Mouse (Mus musculus): ENCODE measurements around the gene Agtrap.
A peak's percentile ranks its signal among the peaks of the same experiment; 100 is the strongest.
"Not testable (repeated sequence)": the region's sequence is repeated elsewhere in the genome, so short reads cannot be mapped to it uniquely, and the experiment has no call there.

Gene Agtrap

DNA sequence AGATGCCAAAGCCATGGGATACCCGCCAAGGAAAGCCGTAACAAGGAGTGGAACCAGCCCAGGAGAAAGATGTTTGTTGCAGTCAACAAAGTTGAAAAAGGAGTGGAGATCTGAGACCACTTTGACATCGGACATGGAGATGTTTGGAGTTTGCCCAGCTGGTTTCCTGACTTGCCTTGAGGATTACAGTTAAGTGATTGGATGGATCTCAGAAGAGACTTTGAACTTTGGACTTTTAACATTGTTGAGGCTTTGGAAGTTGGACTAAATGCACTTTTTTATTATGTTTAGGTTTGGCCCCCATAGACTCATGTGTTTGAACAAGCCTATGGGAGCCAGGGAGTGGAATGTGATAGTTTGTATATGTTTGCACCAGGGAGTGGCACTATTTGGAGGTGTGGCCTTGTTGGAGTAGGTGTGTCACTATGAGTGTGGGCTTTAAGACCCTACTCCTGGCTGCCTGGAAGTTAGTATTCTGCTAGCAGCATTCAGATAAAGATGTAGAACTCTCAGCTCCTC, 37.4 kb downstream of the Agtrap start:
- not testable (repeated sequence) for DNase-seq (ENCODE audit: low read depth, low spot score)

DNA sequence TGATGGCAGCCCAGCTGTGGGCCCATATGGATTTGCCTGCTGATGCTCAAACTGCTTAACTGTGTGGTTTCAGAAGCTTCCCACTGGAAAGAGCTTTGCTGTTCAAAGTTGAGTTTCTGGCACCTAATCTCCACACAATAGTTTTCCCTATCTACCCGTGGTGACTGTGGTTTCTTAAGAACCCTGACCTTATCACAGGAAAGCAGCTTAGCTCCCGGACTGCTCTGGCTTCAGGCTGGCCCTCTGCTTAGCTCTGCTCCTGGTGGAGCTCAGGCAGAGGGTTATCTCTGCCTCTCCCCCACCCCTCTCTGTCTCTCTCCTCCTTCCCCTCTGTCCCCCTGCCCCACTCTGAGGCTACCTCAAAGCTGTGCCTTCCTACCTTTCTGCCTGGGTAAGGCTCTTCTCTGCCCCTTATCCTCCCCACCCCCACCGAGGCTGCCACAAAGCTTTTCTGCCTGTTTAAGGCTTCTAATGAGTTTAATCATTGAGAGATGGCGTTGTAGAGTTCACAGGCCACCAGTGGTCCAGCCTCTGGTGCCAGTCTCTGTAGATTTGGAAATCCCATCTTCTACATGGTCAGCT, 41.3 kb downstream of the Agtrap start:
- no peak for DNase-seq (ENCODE audit: low read depth, low spot score)

DNA sequence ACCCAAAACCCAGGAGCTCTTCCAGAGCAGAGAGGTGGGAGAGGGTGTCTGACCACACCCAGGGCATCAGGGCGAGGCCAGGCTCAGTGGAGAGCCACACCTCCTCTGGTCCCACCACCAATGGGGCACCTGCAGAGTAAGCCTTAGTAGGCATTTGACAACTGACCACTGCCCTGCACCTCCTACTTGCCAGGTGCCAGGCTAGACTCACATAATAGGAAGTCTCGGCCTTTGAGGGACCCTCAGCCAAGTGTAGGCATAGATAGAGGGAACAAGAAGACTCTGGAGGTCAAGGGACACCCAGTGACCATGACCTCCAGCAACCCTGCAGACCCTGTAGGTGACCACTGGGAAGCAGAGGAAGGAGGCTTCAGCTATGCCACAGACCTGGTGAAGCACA, 43.7 kb downstream of the Agtrap start:
- no peak for DNase-seq (ENCODE audit: low read depth, low spot score)

- DNase-seq (ENCODE audit: low read depth, low spot score): not testable (repeated sequence)
Measured at GRCm38 (mm10) chr4:148043327-148043726, 44.5 kb downstream of the Agtrap start.

- no peak for DNase-seq (ENCODE audit: low read depth, low spot score)
Measured at GRCm38 (mm10) chr4:148041611-148042191, 46.1 kb downstream of the Agtrap start.

DNA sequence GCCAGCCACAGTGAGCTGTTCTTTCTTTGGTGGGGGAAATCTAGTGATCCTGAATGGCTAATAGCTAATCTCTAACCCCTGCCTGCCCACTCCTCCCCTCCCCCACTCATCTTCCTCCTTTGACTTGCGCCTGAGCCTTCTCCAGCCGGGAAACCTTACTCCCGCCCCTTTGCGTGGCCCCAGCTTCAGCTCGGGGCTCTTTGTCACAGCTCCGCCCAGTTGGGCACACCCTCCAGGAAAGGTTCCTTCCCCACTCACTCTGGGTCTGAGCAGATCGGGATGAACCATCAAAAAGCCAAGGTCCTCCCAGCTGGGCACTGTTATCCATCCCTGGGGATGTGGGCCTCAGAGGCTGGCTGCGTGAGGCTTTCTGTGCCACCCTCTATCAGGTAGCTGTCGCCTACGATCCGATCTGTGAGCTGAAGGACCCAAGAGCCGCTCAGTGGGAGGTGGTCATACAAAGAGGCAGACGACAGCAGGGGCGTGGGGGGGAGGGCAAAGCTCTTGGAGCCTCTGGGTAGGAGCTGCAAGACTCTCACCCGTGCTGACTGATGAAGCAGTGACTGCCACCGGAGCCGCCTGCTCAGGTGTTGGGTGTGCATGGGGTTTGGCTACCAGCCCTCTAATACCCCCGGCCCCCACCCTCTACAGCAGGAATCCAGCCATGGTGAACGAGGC, 46.8 kb downstream of the Agtrap start:
- peak; percentile 97 for DNase-seq (ENCODE audit: low read depth, low spot score)

GRCm38 (mm10) chr4:148040029-148040830, 47.6 kb downstream of the Agtrap start:
- DNase-seq (ENCODE audit: low read depth, low spot score): no peak

GRCm38 (mm10) chr4:148039254-148040028, 48.4 kb downstream of the Agtrap start:
- DNase-seq (ENCODE audit: low read depth, low spot score): no peak

- peak; percentile 99 for DNase-seq (ENCODE audit: low read depth, low spot score)
Measured at GRCm38 (mm10) chr4:148038600-148039253, 49.1 kb downstream of the Agtrap start, which contains the start of the genes Clcn6 and Mthfr. TSS of gene Clcn6 (minus strand) at chr4:148038821. TSS of gene Mthfr (plus strand) at chr4:148039077.

DNA sequence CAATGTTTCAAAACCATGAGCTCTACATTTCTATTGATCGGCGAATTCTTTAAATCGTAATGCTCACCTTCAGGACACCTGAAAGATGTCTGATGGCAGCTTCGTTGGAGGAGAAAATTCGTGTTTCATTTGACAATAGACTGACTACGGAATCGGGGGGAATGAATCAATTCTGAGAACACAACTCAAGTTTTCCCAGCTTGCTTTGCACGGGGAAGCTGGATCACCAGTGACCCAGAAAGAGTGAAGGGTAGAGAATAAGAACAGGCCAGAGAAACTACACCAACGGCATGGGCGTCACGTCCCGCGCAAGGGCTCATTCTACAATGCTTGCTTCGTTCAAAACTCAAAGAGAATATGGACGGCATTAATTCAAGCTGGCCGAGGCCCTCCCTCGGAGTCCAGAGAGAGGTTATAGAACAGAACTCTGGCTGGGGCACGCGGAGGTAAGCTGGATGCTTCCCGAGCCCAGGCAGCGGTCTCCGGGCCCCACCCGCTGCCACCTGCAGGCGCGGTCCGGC, 49.7 kb downstream of the Agtrap start:
- DNase-seq (ENCODE audit: low read depth, low spot score): no peak

DNA sequence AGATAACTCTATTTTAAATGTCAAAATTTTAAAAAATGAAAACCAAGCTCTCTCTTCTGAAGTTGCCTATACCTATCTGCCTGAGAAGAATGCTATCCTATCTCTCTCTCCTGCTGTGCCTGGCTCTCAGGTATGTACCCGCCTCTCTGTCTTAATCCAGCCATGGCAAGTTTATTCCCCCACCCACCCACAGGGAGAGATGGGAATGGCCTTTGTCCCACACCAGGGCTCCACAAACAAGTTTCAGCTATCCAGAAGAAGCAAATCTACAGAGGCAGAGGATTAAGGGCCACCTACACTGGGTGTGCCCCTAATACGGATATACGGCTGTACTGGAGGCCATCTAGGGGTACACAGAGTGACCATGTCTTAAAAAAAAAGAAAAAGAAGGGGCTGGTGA, 52.4 kb downstream of the Agtrap start:
- peak; percentile 52 for DNase-seq (ENCODE audit: low read depth, low spot score)

GRCm38 (mm10) chr4:148033858-148034410, 53.9 kb downstream of the Agtrap start:
- DNase-seq (ENCODE audit: low read depth, low spot score): peak; percentile 91

DNA sequence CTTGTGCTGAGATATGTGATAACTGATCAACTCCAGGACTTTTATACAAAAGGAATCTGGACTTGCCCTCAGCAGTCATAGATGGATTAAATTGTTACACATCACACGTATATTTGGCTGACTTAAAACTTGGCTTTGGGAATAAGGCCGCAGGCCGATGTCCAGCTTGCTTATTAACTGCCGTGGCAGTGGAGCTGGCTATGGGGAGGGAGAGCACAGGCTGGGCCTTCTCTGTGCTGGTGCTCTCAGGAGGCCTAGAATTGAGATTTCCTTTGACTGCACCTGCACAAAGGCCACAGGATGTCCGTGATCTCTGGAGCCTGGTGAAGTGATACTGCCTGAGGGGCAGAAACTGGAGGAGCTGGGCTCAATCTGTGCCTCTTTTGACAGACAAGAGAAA, 57.3 kb downstream of the Agtrap start:
- DNase-seq (ENCODE audit: low read depth, low spot score): no peak

GRCm38 (mm10) chr4:148029297-148029696, 58.5 kb downstream of the Agtrap start:
- DNase-seq (ENCODE audit: low read depth, low spot score): no peak
